Mouse (Mus musculus) gastrocnemius, postnatal 4 days (tissue): ENCODE results near the gene Mrpl49. TPM values are rescaled to one million over a fixed set of nuclear protein-coding genes. Genes with fewer than 3 reads are reported as not detected.
A peak's percentile ranks its signal among the peaks of the same experiment; 100 is the strongest.
"Not testable (repeated sequence)": the region's sequence is repeated elsewhere in the genome, so short reads cannot be mapped to it uniquely, and the experiment has no call there.

Experiments
- DNase-seq, 2 experiments: peaks; one replicate each; pipeline ENCODE4 v3.0.0; 2021 to 2022; ENCODE audit warnings: low spot score in 2 of 2, mixed read lengths in 2 of 2
- total RNA-seq, 2 experiments: library from RNA; stranded (reverse); gene quantifications; 2 replicates each; pipeline ENCODE4 v1.2.3; 2021

Mrpl49 gene
- total RNA-seq, 2 experiments from 2014 or later: 45.0 to 46.2 TPM

GRCm38 (mm10) chr19:6067724-6068415, 10.3 kb upstream of the Mrpl49 start, which contains the start of gene Tm7sf2:
TSS of gene Tm7sf2 (minus strand) at chr19:6068373.
- DNase-seq: peak; percentile 85 to 91

- peak in 1 of 2 experiments; percentile 80 for DNase-seq
Observed at GRCm38 (mm10) chr19:6067011-6067723, 9.6 kb upstream of the Mrpl49 start.

GRCm38 (mm10) chr19:6066571-6066970, 9.0 kb upstream of the Mrpl49 start:
- DNase-seq: no peak

GRCm38 (mm10) chr19:6063081-6063480, 5.5 kb upstream of the Mrpl49 start:
- DNase-seq: no peak

- no peak for DNase-seq
Observed at GRCm38 (mm10) chr19:6062418-6062817, 4.8 kb upstream of the Mrpl49 start.

GRCm38 (mm10) chr19:6061641-6062302, 4.2 kb upstream of the Mrpl49 start:
- DNase-seq: peak in 1 of 2 experiments; percentile 45

- DNase-seq: peak; percentile 75 to 92
Observed at GRCm38 (mm10) chr19:6061021-6061533, 3.5 kb upstream of the Mrpl49 start, which contains the start of gene Znhit2. TSS of gene Znhit2 (plus strand) at chr19:6061192.

GRCm38 (mm10) chr19:6058966-6059365, 1.4 kb upstream of the Mrpl49 start:
- DNase-seq: no peak

- no peak for DNase-seq
Observed at GRCm38 (mm10) chr19:6058513-6058912, 928 bp upstream of the Mrpl49 start.

- DNase-seq: no peak
Observed at GRCm38 (mm10) chr19:6056696-6057095, 889 bp downstream of the Mrpl49 start.

GRCm38 (mm10) chr19:6054296-6054695, 3.3 kb downstream of the Mrpl49 start:
- no peak for DNase-seq

GRCm38 (mm10) chr19:6052516-6052915, 5.1 kb downstream of the Mrpl49 start:
- DNase-seq: no peak

- no peak for DNase-seq
Observed at GRCm38 (mm10) chr19:6048681-6049410, 8.7 kb downstream of the Mrpl49 start.

- no peak for DNase-seq
Observed at GRCm38 (mm10) chr19:6047899-6048166, 9.8 kb downstream of the Mrpl49 start.

- DNase-seq: no peak
Observed at GRCm38 (mm10) chr19:6047154-6047898, 10.3 kb downstream of the Mrpl49 start.

GRCm38 (mm10) chr19:6046294-6047153, 11.1 kb downstream of the Mrpl49 start, which contains the start of gene Syvn1:
TSS of gene Syvn1 (plus strand) at chr19:6046576.
- peak; percentile 76 to 91 for DNase-seq

- DNase-seq: no peak
Observed at GRCm38 (mm10) chr19:6045366-6046293, 12.0 kb downstream of the Mrpl49 start.

GRCm38 (mm10) chr19:6044102-6044501, 13.5 kb downstream of the Mrpl49 start:
- not testable (repeated sequence) for DNase-seq
